Mouse (Mus musculus) layer of hippocampus, adult 9-11 months (tissue): ENCODE results near the gene Trim66.

ENCODE experiments used
- DNase-seq: peaks from one replicate; pipeline ENCODE4 v3.0.0; 2022

Gene Trim66

DNA sequence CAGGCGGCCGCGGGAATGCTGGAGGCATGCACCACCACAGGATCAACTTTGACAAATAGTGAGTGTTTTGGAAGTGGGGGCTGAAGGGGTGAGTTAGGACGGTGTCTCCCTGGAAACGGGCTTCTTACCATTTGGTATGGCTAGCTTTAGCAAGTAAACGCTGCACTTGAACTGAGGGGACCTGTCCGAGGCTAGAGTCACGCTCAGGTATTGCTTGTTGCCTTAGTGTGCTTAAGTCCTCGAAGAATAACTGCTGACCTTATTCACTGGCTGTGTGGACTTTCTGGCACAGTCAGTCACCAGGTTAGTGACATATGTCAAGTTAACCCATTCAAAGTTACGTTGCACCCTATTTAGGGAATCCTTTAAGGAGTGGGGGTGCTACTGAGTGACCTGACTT is 12.0 kb upstream of the Trim66 start:
- no peak for DNase-seq

DNA sequence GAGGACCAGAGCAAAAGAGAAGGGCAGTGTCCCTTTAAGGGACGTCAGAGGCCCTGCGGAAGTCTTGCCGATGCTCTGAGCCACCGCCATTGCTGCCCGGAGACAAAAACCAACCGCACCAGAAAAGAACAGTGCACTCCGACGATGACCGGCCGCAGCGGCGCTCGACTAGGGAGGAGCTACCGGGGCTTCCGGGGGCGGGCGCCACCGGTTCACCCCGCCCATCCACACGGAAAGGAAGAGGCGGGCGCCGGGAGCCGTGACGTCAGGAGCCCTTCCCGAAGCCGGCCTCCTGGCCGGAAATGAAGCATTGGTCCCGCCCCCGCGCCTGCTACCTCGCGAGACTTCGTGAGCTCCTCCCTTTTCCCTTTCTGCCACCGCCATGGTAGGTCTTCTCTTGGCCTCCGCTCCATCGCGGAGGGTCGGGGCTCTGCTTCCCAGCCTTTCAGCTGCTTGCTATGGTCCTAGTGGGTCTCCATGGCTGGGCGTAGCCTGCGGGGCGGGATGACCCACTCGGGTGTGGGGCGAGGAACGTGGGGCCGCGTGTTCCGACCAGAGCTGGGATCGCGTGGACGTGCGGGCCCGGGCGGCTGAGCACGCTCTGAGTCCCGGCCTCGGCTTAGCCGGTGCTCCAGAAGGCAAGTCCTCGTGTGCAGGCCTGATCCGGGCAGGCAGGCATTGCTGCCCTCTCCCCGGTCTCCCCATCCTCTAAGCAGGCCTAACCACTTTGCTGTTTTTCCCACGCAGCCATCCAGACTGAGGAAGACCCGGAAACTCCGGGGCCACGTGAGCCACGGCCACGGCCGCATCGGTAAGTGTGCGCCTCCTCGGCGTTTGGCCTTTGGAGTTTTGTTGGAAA is 11.1 kb upstream of the Trim66 start, which contains the start of gene Rpl27a:
Gene Rpl27a, plus strand, starts transcription at position 310 of the 859 bp plus-strand sequence.
- DNase-seq = peak; percentile 98

GRCm38 (mm10) chr7:109518036-109518681 is 10.2 kb upstream of the Trim66 start:
- no peak for DNase-seq

DNA sequence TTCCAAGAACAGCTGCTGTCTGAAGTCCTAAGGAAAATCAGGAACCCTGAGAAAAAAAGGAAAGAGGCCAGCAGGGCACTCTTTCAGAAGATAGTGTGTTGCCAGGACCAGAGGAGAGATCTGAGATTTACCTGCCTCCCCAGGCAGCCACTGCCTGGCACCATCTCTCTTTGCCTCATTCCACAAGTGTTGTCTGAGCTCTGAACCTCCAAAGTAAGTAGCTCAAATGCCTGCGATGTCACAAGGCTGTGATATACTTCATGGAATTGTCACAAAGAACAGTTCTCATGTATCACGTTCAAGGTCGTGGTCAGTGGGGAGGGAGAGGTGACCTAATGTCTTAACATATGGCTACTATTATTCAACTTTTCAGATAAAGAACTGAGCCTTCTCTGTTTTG is 8.6 kb upstream of the Trim66 start:
- no peak for DNase-seq

DNA sequence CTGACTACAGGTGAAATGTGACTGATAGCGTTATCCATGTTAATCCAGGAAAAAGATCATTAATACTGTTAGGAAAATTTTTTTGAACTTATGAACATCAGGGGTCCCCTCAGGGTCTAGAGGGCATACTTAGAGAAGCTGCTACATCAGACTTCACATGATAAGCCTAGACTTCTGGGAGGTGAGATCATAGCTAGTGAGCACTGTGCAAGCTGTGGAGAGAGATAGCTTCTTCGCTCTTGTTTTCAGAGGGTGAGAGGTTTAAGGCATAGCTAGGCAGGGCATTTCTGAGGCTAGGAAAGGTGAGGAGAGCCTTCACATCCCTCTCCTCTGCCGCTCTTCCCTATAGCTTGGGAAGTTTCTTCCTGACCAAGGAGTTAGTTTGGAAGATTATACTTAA is 3.9 kb upstream of the Trim66 start:
- DNase-seq = no peak

DNA sequence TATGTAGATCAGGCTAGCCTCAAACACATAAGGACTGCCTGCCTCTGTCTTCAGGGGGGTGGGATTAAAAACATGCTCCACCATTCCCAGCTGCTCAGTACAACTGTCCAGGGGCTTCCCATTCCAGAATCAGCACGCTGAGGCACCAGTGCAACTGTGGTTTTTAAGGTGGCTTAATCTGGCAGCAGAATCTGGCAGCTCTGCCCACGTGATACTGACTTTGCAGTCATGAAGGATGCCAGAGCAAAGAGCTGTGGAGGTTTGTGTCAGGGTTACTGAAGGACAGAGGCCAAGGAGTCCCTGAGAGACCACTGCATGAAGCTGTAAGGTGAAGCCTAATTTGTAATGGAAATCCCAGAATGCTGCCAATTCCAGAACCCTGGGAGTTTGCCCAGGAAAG is 2.9 kb upstream of the Trim66 start:
- DNase-seq = no peak

DNA sequence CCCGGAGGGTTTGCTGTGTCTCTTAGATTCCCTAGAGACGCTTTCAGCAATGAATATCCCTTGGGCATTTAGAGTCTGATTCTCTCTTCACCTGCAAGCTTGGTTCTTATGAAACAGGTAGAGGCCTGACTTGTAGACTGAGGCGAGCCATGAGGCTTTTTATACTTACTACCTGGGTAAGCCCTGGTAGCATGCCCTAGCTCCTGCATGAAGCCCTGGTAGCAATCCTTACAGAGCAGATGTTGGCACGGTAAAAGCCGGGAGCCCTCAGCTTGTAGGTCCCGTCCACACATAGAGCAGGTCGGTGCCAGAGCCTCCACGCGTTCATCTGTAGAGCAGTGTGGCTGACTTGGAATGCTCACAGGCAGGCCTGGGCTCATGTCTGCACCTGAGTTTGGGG is 362 bp downstream of the Trim66 start:
- DNase-seq = no peak

- no peak for DNase-seq
These were observed 815 bp downstream of the Trim66 start for GRCm38 (mm10) chr7:109507119-109507518.

GRCm38 (mm10) chr7:109497507-109497906 is 10.4 kb downstream of the Trim66 start:
- DNase-seq = no peak

GRCm38 (mm10) chr7:109493319-109494316 is 14.3 kb downstream of the Trim66 start:
- DNase-seq = peak; percentile 42

GRCm38 (mm10) chr7:109492616-109493318 is 15.2 kb downstream of the Trim66 start:
- no peak for DNase-seq

DNA sequence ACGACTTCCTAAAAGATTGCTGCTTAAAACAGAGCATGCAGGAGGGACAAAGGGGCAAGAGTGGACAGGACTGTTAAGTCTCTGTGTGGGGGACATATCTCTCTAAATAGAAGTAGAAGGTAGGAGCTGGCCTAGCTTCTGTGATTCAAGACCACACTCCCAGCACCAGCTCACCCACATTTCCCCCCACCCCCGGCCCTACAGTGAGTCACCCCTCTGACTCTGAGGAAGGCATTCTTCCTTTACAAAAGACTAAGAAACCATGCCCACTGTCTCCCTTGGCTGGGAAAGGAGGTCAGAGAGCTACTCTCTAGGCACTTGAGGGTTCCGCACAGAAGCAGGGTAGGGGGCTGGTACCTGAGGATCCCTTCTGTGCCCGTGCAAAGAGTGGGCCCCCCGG is 23.7 kb downstream of the Trim66 start:
- DNase-seq = no peak

DNA sequence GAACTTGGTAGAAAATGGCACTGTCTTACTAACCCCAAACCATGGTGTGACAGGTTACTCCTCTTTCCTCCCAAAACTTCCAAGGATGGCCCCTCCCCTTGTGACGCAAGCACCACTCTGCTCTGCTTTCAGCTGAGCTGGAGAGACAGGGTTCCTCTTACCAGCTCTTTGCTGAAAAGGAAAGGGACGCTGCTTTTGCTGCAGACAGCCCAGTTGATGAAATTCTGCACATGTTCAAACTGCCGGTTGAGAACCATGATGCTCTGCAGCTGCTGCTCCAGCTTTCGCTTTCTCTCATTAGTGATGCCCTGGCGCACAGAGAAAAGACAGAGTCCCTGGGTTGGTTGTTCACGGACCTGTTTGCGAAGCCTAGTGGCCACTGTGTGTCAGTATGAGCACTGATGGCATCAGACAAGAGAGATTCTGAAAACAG is 27.2 kb downstream of the Trim66 start:
- no peak for DNase-seq

GRCm38 (mm10) chr7:109477926-109478325 is 30.0 kb downstream of the Trim66 start:
- DNase-seq = no peak

DNA sequence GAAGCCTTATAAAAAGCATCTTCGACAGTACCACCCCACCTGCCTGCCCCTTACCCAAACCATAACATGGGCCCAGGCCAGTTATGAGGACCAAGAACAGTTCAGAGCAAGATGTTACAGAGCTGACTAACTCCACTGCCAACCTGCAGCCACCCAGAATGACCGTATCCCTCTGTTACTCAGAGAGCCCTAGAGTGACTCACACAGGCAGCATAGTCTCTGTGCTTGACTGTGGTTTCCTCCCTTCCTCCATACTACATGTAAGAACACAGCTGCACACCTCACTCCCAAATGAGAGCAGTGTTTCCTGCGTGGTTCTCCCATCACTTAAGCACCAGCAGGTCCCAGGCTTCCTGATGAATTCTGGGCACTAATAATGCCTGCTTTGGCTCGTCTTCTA is 37.2 kb downstream of the Trim66 start:
- no peak for DNase-seq

GRCm38 (mm10) chr7:109468262-109468701 is 39.7 kb downstream of the Trim66 start:
- DNase-seq = no peak

DNA sequence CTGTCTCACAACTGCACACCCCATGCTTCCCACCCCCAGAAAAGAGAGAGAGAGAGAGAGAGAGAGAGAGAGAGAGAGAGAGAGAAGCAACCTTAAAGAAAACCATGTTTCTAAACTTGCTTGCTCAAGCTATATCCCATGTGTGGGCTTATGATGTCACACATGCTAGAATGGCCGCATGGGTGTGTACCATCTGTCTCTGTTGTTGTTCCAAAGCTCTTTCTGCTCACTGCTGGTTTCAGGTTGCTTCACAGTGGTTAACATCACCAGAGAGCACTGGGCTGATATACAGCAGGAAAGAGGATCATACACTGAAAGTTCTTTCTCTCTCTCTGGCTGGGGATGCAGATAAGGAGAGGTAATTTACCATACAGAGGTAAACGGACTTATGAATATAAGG is 40.3 kb downstream of the Trim66 start:
- DNase-seq = no peak

DNA sequence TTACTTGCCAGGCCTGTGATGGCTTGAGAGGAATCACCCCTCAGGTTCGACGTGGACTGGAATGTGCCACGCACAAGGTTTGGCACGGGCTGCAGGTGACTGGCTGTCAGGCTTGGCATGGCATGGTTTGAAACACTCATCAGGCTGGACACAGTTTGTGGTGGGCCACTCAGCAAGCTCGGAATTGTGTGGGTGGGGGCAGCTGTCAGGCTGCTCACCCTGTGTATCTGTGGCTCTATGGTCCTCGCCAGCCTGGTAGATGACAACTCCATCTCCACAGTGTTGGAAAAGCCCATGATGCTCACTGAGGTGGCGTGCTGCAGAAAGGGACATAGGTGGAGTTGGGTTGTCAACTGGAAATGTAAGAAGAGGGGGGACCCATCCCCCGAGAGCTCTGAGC is 47.2 kb downstream of the Trim66 start:
- DNase-seq = no peak

DNA sequence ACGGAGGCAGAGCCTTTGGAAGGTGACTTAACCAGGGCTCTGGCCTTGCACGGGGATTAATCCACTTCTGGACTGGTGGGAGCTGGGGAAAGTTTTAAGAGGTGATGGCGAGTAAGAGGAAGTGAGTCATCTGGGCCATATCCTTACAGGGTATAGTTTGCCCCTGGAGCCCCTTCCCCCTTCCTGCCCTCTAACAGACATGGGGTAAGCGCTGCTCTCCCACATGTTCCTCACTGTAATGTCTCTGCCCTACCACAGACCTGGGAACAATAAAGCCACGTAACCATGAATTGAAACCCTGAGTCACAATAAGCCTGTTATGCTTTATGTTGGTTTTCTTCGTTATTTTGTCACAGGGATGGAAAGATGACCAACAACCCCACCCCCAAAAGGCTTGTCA is 51.4 kb downstream of the Trim66 start:
- no peak for DNase-seq

- DNase-seq = no peak
These were observed 52.2 kb downstream of the Trim66 start for GRCm38 (mm10) chr7:109455748-109456147.

- no peak for DNase-seq
These were observed 53.1 kb downstream of the Trim66 start for GRCm38 (mm10) chr7:109454856-109455255.

- no peak for DNase-seq
These were observed 59.9 kb downstream of the Trim66 start for GRCm38 (mm10) chr7:109448060-109448459.
